Mouse (Mus musculus) gastrocnemius, postnatal 14 days (tissue): Measurements from ENCODE around the gene Dab2. TPM values are rescaled to one million over a fixed set of nuclear protein-coding genes. Genes with fewer than 3 reads are reported as not detected.
A peak's percentile ranks its signal among the peaks of the same experiment; 100 is the strongest.

Experiments
- DNase-seq: peaks from one replicate; pipeline ENCODE4 v3.0.0; 2021; ENCODE audit warnings: mixed read lengths
- intact Hi-C: fragments of 180-260 bp; cut with DNase I; formaldehyde crosslinking; loops from one replicate; pipeline ENCODE4 v1.15.1; 2025; ENCODE audit warnings: low total_unique reads
- total RNA-seq, 2 experiments: library from RNA; stranded (reverse); gene quantifications; 2 replicates each; pipeline ENCODE4 v1.2.3; 2021

Gene Dab2
- total RNA-seq, 2 experiments from 2014 or later = 19.5 to 31.1 TPM

DNA sequence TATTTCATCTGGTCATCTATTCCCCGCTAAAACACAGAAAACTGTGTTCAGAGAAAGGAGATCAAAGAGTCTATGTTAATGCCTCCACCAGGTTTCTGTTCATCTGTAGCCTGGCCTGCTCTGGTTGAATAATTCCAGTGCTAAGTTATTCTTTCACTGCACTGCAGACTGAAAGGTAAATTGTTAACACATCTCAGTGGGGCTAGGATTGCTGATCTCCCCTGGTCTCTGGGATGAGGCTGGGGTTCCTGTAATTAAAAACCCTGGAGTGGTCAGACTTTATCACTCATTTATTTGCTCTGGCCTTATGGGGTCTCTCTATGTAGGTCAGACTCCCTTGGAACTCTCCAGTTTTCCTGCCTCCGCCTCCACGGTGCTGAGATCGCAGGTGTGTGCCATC is 21.7 kb downstream of the Dab2 start:
- DNase-seq = no peak
- intact Hi-C loops = no loop called here

DNA sequence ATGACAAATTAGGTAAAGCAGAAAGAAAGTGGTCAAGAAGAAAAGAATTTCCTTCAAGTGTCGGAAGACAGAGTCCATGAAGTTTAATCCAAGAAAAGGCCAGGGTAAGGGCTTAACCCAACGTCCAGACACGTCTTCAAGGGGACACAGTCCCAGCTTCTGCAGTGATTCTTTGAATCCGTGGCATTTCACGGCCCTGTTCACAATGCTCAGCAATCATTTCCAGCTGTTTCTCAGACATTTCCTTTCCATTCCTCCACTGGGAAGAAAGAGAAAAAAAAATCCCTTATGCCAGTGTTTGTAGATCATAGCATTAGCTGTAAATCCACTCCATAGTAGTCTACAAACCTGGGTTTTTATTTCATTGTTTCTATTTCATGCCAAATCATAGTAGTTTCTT is 22.7 kb downstream of the Dab2 start:
- DNase-seq = no peak
- intact Hi-C loops = no loop called here

DNA sequence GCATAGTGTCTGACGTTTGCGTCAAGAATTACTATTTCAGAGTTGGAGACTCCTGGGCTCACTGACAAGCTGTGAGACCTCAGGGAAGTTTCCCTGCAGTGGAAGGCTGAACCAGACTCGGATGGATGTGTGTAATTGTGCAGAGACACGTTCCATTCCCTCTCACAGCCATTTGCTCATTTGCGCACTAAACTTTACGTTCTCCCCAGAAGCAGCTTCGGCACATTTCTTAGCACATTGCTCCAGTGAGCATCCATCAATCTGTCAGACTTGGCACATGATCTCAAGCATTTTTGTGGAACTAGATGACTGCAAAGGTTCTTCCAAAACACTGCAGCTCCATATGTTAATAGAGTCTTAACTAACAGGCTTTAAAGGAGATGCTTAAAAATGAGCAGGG is 24.0 kb downstream of the Dab2 start:
- intact Hi-C loops = no loop called here

DNA sequence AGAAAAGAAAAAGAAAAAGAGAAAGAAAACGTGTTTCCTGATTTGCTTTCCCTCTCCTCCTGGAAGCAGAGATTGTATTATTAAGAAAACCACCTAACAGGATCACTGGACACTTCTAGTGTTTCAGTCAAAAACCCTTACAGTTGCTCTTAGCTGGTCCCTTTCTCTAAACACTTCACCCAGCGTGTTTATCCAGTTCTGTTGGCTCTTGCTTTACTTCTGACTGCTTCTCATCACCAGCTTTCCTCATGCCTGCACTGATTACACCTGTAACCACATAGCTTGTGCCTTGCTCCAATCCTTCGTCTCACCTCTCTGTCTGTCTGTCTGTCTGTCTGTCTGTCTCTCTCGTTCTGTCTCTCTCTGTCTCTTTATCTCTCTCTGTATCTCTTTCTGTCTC is 25.9 kb downstream of the Dab2 start:
- intact Hi-C loops = no loop called here
- no peak for DNase-seq

More for the DNA sequence above, 24.0 kb downstream of the Dab2 start:
- DNase-seq = no peak

GRCm38 (mm10) chr15:6326011-6326410 is 26.4 kb downstream of the Dab2 start:
- intact Hi-C loops = no loop called here
- no peak for DNase-seq

- intact Hi-C loops = no loop called here
- DNase-seq = no peak
Measured at GRCm38 (mm10) chr15:6331380-6331779, 31.8 kb downstream of the Dab2 start.

DNA sequence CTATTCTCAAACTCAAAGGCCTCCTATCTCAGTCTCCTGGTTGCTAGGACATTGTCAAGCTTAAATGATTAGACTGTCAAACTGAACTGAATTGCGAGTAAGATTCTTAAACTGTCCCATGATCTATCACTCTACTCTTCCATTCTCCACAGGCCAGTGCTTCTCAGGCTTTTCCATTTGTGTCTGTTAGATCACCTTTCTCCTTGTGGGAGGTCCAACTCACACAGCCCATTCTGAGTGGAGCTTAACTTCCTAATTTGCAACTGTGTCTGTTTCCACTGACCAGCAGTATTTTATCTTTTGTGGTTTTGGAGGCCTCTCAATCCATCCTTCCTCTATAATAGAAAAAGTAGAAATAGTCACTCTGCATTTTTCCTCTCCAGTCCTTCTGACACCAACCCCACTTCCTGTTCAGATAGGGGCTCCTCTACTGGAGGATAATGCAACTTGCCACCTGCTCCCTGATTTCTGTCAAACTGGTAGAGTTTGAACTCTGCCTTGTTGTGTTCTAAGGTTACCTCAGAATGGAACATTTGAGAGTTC is 35.1 kb downstream of the Dab2 start:
- no peak for DNase-seq
- intact Hi-C loops = no loop called here

- intact Hi-C loops = no loop called here
- no peak for DNase-seq
Measured at GRCm38 (mm10) chr15:6339767-6340166, 40.2 kb downstream of the Dab2 start.

DNA sequence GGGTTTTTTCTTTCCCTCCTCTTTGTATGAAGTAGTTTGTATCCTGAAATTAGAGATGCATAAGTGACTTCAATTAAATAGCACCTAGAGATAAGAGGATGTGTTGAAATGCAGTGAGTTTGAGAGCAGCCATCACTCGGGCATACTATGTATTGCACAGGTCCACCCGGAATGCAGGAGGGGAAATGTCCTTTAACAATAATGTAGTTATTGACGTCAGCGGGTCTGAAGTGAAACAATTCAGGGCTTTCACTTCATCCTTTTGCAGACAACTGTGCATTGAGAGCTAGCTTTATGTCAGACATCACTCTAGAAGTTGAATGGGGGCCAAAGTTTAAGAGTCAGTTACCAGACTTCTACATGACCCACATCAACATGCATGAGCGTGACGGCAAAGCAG is 40.8 kb downstream of the Dab2 start:
- intact Hi-C loops = no loop called here
- DNase-seq = no peak

- intact Hi-C loops = no loop called here
- DNase-seq = no peak
Measured at GRCm38 (mm10) chr15:6341427-6341826, 41.8 kb downstream of the Dab2 start.

- intact Hi-C loops = no loop called here
- DNase-seq = no peak
Measured at GRCm38 (mm10) chr15:6353901-6354300, 54.3 kb downstream of the Dab2 start.

DNA sequence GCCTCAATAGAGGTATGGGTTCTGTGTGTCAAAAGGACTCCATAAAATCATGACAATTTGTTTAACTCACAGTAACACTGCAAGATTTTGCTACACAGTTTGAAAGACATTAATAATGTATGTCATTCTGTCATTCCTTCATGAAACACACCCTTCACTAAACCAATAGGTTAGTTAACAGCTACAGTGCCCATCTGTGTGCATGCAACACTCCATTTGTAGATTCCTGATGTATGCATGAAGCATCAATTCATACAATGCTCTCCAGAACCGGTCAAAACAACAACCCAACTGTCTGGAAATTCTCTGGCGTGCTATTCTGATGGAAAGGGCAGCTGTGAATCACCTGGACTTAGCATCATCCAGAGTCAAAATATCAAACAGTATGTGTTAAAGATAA is 60.3 kb downstream of the Dab2 start:
- no peak for DNase-seq
- intact Hi-C loops = no loop called here

DNA sequence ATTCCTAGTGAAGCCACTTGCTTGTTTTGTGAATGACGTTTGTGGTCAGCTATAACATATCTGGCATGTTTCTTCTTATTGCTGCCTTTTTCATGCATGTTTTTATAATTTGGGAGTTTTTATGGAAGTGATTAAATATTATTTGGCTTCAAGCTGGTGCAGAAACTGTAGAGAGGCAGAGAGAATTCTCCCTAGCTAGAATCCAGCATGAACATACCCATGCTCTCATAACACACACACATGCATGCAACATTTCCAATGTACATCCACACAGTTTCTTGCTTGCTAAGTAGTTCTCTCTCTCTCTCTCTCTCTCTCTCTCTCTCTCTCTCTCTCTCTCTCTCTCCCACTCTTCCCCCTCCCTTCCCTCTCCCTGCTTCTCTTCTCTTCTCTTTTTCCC is 70.4 kb downstream of the Dab2 start:
- intact Hi-C loops = no loop called here
- DNase-seq = no peak

DNA sequence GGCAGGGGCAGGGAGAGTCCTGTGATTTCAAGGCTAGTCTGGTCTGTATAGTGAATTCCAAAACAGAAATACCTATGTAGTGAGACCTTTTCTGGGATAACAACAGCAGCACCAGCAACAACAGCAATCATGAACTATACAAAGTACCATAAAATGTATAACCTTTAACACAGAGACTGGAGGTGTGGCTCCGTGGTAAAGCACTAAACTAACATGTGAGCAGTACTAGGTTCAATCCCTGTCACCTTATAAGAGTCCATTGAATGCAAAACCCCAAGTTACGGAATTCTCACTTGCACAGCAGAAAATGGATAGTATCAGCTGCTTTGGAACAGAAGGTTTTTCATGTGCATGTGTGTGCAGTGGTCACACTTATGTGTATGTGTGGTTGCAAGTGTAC is 71.9 kb downstream of the Dab2 start:
- no peak for DNase-seq
- intact Hi-C loops = no loop called here

DNA sequence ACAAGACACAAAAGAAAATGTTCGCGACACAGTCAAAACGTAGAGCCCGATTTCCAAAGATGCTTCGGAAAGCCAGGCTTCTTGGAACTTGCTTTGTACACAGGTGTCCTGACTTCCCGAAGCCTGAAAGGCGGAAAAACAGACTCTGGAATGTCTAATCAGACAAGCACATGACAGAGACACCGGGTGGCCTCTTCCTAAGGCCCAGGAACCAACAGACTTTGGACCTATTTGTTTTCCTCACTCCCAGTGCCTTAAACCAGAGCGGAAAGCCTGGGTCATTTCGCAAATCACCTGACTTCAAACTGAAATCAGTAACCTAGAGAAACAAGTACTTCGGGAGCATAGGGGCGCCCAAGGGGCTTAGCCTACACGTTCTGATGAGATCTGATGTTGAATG is 75.4 kb downstream of the Dab2 start:
- intact Hi-C loops = no loop called here
- no peak for DNase-seq

DNA sequence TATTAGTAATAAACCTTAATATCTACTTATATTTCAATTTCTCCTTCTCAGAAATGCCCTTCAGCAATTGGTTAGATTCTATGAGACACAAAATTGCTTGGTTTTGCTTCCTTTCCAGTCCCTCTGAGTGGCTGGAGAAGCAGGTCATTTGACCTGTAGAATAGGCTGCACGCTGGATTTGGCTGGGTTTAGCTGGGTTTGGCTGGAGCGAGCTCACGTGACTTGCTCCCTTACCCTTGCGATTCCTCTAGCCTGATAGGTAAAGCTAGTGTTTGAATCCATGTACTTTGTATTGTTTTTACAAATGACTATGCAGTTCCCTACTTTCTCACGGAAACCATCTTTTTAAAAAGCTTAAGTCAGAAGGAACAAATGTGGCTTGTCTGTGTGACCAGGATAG is 76.4 kb downstream of the Dab2 start:
- DNase-seq = no peak
- intact Hi-C loops = no loop called here

DNA sequence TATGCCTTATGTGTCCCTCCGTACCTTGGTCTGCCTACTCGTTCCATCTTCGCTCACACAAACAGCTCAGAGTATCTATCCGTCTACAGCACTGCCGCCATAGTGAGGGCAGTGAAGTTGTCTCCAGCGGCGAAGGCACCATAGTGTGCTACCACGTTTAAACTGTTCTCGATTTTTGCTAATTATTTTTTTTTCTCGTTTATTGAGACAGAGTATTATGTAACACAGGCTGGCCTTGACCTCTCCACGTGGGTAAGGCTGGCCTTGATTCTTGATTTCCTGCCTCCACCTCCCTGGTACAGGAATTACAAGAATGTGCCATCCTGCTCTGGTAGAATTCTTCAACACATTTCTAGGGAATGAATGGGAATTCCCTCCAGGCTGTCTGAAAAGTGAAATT is 77.2 kb downstream of the Dab2 start:
- intact Hi-C loops = no loop called here

GRCm38 (mm10) chr15:6384027-6384426 is 84.4 kb downstream of the Dab2 start:
- intact Hi-C loops = no loop called here
- no peak for DNase-seq

More for the DNA sequence above, 77.2 kb downstream of the Dab2 start:
- DNase-seq = no peak

GRCm38 (mm10) chr15:6385241-6385640 is 85.7 kb downstream of the Dab2 start:
- DNase-seq = no peak
- intact Hi-C loops = no loop called here

DNA sequence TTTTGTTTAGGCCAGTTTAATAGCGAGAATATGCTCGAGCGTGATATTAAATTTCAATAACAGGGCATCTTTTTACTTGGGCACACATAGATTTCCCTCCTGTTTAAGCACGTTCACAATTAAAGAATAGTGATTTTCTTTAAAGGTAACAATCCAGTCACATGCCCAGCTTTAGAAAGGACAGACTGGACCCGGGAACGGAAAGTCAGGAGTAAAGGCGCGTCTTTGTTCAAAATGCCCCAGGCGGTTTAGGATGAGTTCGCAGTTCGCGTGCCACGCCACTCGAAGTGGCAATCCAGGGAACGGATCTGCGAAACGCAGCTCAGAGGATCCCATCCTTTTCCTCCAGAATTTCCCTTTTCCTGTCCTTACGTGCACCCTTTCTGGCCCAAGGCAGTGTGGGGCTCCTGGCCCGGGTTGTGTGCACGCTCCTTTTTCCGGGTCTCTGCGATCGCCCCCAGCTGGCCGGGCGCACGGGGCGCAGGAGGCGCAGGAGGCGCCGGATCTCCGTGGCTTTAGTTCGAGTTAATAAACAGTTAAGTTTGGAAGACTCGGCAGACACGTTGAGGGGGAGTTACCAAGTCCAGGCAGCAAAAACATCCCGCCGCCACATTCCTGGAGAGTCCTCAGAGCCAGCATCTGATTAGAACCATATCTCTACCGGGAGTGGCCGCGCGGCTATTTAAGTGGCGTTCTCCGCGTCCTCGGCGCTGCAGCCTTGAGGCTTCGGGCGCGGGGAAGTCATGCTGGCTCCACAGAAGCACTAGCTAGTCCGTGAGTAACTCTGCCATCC is 86.8 kb downstream of the Dab2 start:
- peak; percentile 87 for DNase-seq
- intact Hi-C loops = no loop called here

- intact Hi-C loops = no loop called here
- no peak for DNase-seq
Measured at GRCm38 (mm10) chr15:6386961-6387728, 87.6 kb downstream of the Dab2 start.
